Comparison of ENCODE assay signal across 9 mouse cellular contexts in genomic region chr15:103014166-103015008, GRCm38 (mm10). TPM values are rescaled to one million over a fixed set of nuclear protein-coding genes. Genes with fewer than 3 reads are reported as not detected.
DNase-seq lines count a peak whose midpoint lies in the region; ATAC-seq and TF ChIP-seq lines count a peak whose summit lies in the region.
"Had no signal": no experiment of that assay in that cellular context is flagged by ENCODE, and none has a peak within 500 bp of the region (broad histone marks: within the 10 kb centered on the region; RNA-seq: fewer than 3 reads in every experiment).

No protein-coding gene starts in this region.

- H3K27me3 ChIP-seq in neural tube, embryonic 15.5 days (replicated peaks) = no peaks in the 10 kb centered on the region

- no peaks in the 10 kb centered on the region for H3K36me3 ChIP-seq in neural tube, embryonic 15.5 days

- peak; percentile 73 for ATAC-seq in neural tube, embryonic 15.5 days (ENCODE audit: low FRiP score)

- TF ChIP-seq CTCF in gastrocnemius, adult 2 months (IDR thresholded peaks at IDR 0.05) = no peak

- peak; percentile 38 for DNase-seq in urinary bladder, postnatal 14 days (ENCODE audit: low spot score)
- no peak for DNase-seq in urinary bladder, postnatal 10 days (ENCODE audit: low spot score)
- DNase-seq in gastrocnemius, adult 2 months = peak; percentile 83
- peak; percentile 75 for DNase-seq in kidney, postnatal 14 days
- DNase-seq in layer of hippocampus, postnatal 10 days (ENCODE audit: low spot score in 2 of 2) = no peak
- DNase-seq in thymus, postnatal 25 days = no peak
- DNase-seq in spleen, adult 18-20 months = no peak

- peak overlapping the region; percentile 67 for H3K4me3 ChIP-seq in gastrocnemius, adult 2 months
- H3K4me3 ChIP-seq in neural tube, embryonic 15.5 days (replicated peaks) = peak overlapping the region; percentile 38

- H3K4me1 ChIP-seq in neural tube, embryonic 15.5 days = peaks cover 95% of the 10 kb centered on the region

- under 1% methylated on average over 43 of the region's 57 CpGs for WGBS in neural tube, embryonic 15.5 days

- intact Hi-C loops in gastrocnemius, adult 2 months (cut with DNase I) = no loop called here

- peak overlapping the region; percentile 53 for H3K9ac ChIP-seq in neural tube, embryonic 15.5 days (replicated peaks)

- H3K9me3 ChIP-seq in neural tube, embryonic 15.5 days (replicated peaks) = no peaks in the 10 kb centered on the region

- peak overlapping the region; percentile 78 for H3K27ac ChIP-seq in gastrocnemius, adult 2 months
- peak overlapping the region; percentile 89 for H3K27ac ChIP-seq in neural tube, embryonic 15.5 days (replicated peaks)

- peak overlapping the region; percentile 71 for H3K4me2 ChIP-seq in neural tube, embryonic 15.5 days

RNA-seq across cellular contexts. Expression of gene Hoxc4, which starts 4.3 kb away (rescaled TPM):
- 1 to 10 TPM; 4.3 to 4.6 TPM for total RNA-seq in gastrocnemius, adult 2 months (2021)
- 26.7 and 48.6 TPM in 2 replicates for polyA plus RNA-seq in neural tube, embryonic 15.5 days (2015; fragmentation: Nextera tagmentation; extraction: Ambion mirVana)
- not detected for total RNA-seq in layer of hippocampus, postnatal 10 days (2021)

RNA-seq across cellular contexts. Expression of gene Hoxc6, which starts 16.3 kb away (rescaled TPM):
- total RNA-seq in gastrocnemius, adult 2 months (2021) = 1 to 10 TPM; 8.1 to 8.6 TPM
- polyA plus RNA-seq in neural tube, embryonic 15.5 days (2015; fragmentation: Nextera tagmentation; extraction: Ambion mirVana) = 23.4 and 35.1 TPM in 2 replicates
- total RNA-seq in layer of hippocampus, postnatal 10 days (2021) = not detected
- polyA plus RNA-seq: spleen, adult 2 months had no signal

RNA-seq across cellular contexts. Expression of gene Hoxc8, which starts 24.0 kb away (rescaled TPM):
- 1 to 10 TPM; 1.0 to 2.8 TPM for total RNA-seq in gastrocnemius, adult 2 months (2021)
- polyA plus RNA-seq in neural tube, embryonic 15.5 days (2015; fragmentation: Nextera tagmentation; extraction: Ambion mirVana) = 56.5 and 108 TPM in 2 replicates
- not detected for total RNA-seq in layer of hippocampus, postnatal 10 days (2021)
- polyA plus RNA-seq: spleen, adult 2 months had no signal

RNA-seq across cellular contexts. Expression of gene Hoxc9, which starts 38.1 kb away (rescaled TPM):
- total RNA-seq in gastrocnemius, adult 2 months (2021) = 1 to 10 TPM; 6.7 to 8.3 TPM
- 19.7 and 30.9 TPM in 2 replicates for polyA plus RNA-seq in neural tube, embryonic 15.5 days (2015; fragmentation: Nextera tagmentation; extraction: Ambion mirVana)
- total RNA-seq in layer of hippocampus, postnatal 10 days (2021) = not detected
- polyA plus RNA-seq: spleen, adult 2 months had no signal

RNA-seq across cellular contexts. Expression of gene Hoxc5, which starts 47.1 kb away (rescaled TPM):
- total RNA-seq in gastrocnemius, adult 2 months (2021) = 1 to 10 TPM; 2.7 to 2.9 TPM
- 14.6 and 20.7 TPM in 2 replicates for polyA plus RNA-seq in neural tube, embryonic 15.5 days (2015; fragmentation: Nextera tagmentation; extraction: Ambion mirVana)
- total RNA-seq in layer of hippocampus, postnatal 10 days (2021) = not detected

Comparison
In these comparisons a context has a peak if more than half of its experiments do, and no peak if none do; other contexts are left out.
1. DNase-seq: peak in urinary bladder, postnatal 14 days (single experiment), gastrocnemius, adult 2 months (single experiment) and kidney, postnatal 14 days (single experiment); none in urinary bladder, postnatal 10 days (single experiment), layer of hippocampus, postnatal 10 days (0 of 2), thymus, postnatal 25 days (single experiment) and spleen, adult 18-20 months (0 of 2).
2. RNA of gene Hoxc4, which starts 4.3 kb away (total RNA-seq): 4.3 to 4.6 TPM in gastrocnemius, adult 2 months; not detected in layer of hippocampus, postnatal 10 days; every median in the first group is over 4 times any median in the second.
3. RNA of gene Hoxc6, which starts 16.3 kb away (total RNA-seq): 8.1 to 8.6 TPM in gastrocnemius, adult 2 months; not detected in layer of hippocampus, postnatal 10 days; every median in the first group is over 4 times any median in the second.